Comparison of ENCODE assay signal across 32 mouse cellular contexts in genomic region chr4:140066011-140066410, GRCm38 (mm10).
DNase-seq lines count a peak whose midpoint lies in the region; ATAC-seq and TF ChIP-seq lines count a peak whose summit lies in the region.
"Had no signal": no experiment of that assay in that cellular context is flagged by ENCODE, and none has a peak within 500 bp of the region (broad histone marks: within the 10 kb centered on the region; RNA-seq: fewer than 3 reads in every experiment).

No protein-coding gene starts in this region.

- no peak for TF ChIP-seq EP300 in liver, postnatal 0 days (IDR thresholded peaks at IDR 0.05; ENCODE audit: low read depth)

- intact Hi-C loops in gastrocnemius, adult 2 months (cut with DNase I) = no loop called here

- no peak overlapping the region for H3K27ac ChIP-seq in gastrocnemius, adult 2 months
- H3K27ac ChIP-seq in liver, postnatal 0 days (ENCODE audit: low read depth) = no peak overlapping the region
- H3K27ac ChIP-seq: embryonic facial prominence, embryonic 12.5 days; forebrain, embryonic 10.5 days; forebrain, embryonic 15.5 days; hindbrain, embryonic 12.5 days; hindbrain, postnatal 0 days; intestine, embryonic 15.5 days; limb, embryonic 13.5 days; liver, embryonic 15.5 days; macrophage; midbrain, embryonic 13.5 days; neural tube, embryonic 15.5 days had no signal

- H3K4me1 ChIP-seq in liver, postnatal 0 days (ENCODE audit: insufficient read depth) = 0 out of 2 replicates have a peak, but pooled peaks cover 5% of the 10 kb centered on the region
- H3K4me1 ChIP-seq: liver, embryonic 15.5 days had no signal

- TF ChIP-seq CTCF in gastrocnemius, adult 2 months (IDR thresholded peaks at IDR 0.05) = no peak
- no peak for TF ChIP-seq CTCF in liver, postnatal 0 days (IDR thresholded peaks at IDR 0.05; ENCODE audit: low read depth)

- peak; percentile 66 for ATAC-seq in liver, postnatal 0 days
- ATAC-seq in erythroid progenitor cell, adult 5-6 weeks (replicated peaks; ENCODE audit: low FRiP score, poor library complexity, severe bottlenecking) = no peak
- ATAC-seq: CD4-positive, CD25-positive, alpha-beta regulatory T cell, adult 4 months; forebrain, embryonic 15.5 days; hindbrain, postnatal 0 days; intestine, embryonic 15.5 days; midbrain, embryonic 13.5 days had no signal

- H3K36me3 ChIP-seq in liver, postnatal 0 days (replicated peaks; ENCODE audit: insufficient read depth, low read length) = no peaks in the 10 kb centered on the region
- H3K36me3 ChIP-seq: embryonic facial prominence, embryonic 12.5 days; forebrain, embryonic 10.5 days; forebrain, embryonic 15.5 days; hindbrain, embryonic 12.5 days; intestine, embryonic 15.5 days; limb, embryonic 13.5 days; liver, embryonic 15.5 days; neural tube, embryonic 15.5 days had no signal

- no peak overlapping the region for H3K9ac ChIP-seq in liver, postnatal 0 days (replicated peaks)
- H3K9ac ChIP-seq: embryonic facial prominence, embryonic 12.5 days; forebrain, embryonic 15.5 days; hindbrain, embryonic 12.5 days; intestine, embryonic 15.5 days; limb, embryonic 13.5 days; liver, embryonic 15.5 days; midbrain, embryonic 13.5 days; neural tube, embryonic 15.5 days had no signal

- H3K4me2 ChIP-seq in liver, postnatal 0 days (ENCODE audit: low read depth, low read length) = no peak overlapping the region
- H3K4me2 ChIP-seq: embryonic facial prominence, embryonic 12.5 days; forebrain, embryonic 15.5 days; heart, embryonic 11.5 days; hindbrain, embryonic 12.5 days; intestine, embryonic 15.5 days; limb, embryonic 13.5 days; liver, embryonic 15.5 days; midbrain, embryonic 13.5 days; neural tube, embryonic 15.5 days had no signal

- peak; percentile 36 for DNase-seq in gastrocnemius, adult 2 months
- DNase-seq in gastrocnemius, postnatal 4 days (ENCODE audit: low spot score in 2 of 2) = no peak
- peak; percentile 35 for DNase-seq in Muller cell, postnatal 12 days (ENCODE audit: inconsistent ontology term)
- peak; percentile 52 for DNase-seq in adrenal gland, postnatal 10 days
- peak; percentile 40 for DNase-seq in liver, postnatal 0 days
- no peak for DNase-seq in frontal cortex, postnatal 25 days (ENCODE audit: low spot score in 2 of 2)
- DNase-seq: cerebellum, adult 11 months; cerebellum, adult 9-10 months; cerebellum, postnatal 36 days; embryo, embryonic 11 days; gastrocnemius, postnatal 14 days; heart, adult 18-20 months; heart, postnatal 36 days; kidney, adult 2 months; kidney, postnatal 4 days; retina, postnatal 1 day; right cerebral cortex, postnatal 14 days; thymus, postnatal 4 days had no signal

- 57% methylated on average over 12 of the region's 12 CpGs for WGBS in liver, postnatal 0 days (ENCODE audit: insufficient replicate concordance)

- H3K9me3 ChIP-seq in liver, postnatal 0 days (ENCODE audit: low read length) = peaks cover 4% of the 10 kb centered on the region; the same call in 1 of the 2 replicates
- H3K9me3 ChIP-seq: embryonic facial prominence, embryonic 12.5 days; forebrain, embryonic 15.5 days; intestine, embryonic 15.5 days; liver, embryonic 15.5 days; midbrain, embryonic 13.5 days; neural tube, embryonic 15.5 days had no signal

- H3K27me3 ChIP-seq in liver, postnatal 0 days (ENCODE audit: insufficient read depth, low read length) = 0 out of 2 replicates have a peak, but pooled peaks cover 3% of the 10 kb centered on the region
- H3K27me3 ChIP-seq: forebrain, embryonic 15.5 days; intestine, embryonic 15.5 days; midbrain, embryonic 13.5 days; neural tube, embryonic 15.5 days had no signal

- no peak overlapping the region for H3K4me3 ChIP-seq in gastrocnemius, adult 2 months
- H3K4me3 ChIP-seq in liver, postnatal 0 days (ENCODE audit: low read depth, low read length) = no peak overlapping the region
- H3K4me3 ChIP-seq: embryonic facial prominence, embryonic 12.5 days; forebrain, embryonic 10.5 days; forebrain, embryonic 15.5 days; hindbrain, embryonic 12.5 days; intestine, embryonic 15.5 days; limb, embryonic 13.5 days; liver, embryonic 15.5 days; midbrain, embryonic 13.5 days; neural tube, embryonic 15.5 days had no signal

Comparison
In these comparisons a context has a peak if more than half of its experiments do, and no peak if none do; other contexts are left out.
1. DNase-seq: peak in gastrocnemius, adult 2 months (single experiment), Muller cell, postnatal 12 days (single experiment), adrenal gland, postnatal 10 days (single experiment) and liver, postnatal 0 days (single experiment); none in gastrocnemius, postnatal 4 days (0 of 2) and frontal cortex, postnatal 25 days (0 of 2).